Mouse (Mus musculus) ZHBTc4 (cell line): ENCODE data around the gene Ralgapb.

Experiments used
- DNase-seq: peaks from one replicate; pipeline ENCODE4 v3.0.0-alpha.2; 2011; ENCODE audit warnings: low read depth, low spot score

Ralgapb gene

DNA sequence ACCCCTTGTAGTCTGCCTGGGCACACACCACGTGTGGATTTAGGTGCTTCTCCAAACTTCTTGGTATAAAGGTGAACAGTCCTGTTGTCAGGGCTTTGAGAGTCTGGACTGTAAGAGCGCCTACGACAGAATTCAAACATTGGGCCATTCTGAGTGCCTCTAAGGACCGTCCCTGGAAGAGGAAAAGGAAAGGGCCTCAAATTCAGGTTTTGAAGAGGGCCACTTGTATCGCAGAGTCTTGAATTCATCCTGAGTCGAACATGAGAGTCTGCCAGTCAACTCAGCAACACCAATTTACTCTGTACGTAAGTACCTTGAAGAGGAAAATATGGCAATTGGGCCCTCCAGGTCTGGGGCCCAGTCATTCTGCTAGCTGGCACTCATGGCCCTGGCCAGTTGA lies 6.7 kb upstream of the Ralgapb start:
- DNase-seq = no peak

DNA sequence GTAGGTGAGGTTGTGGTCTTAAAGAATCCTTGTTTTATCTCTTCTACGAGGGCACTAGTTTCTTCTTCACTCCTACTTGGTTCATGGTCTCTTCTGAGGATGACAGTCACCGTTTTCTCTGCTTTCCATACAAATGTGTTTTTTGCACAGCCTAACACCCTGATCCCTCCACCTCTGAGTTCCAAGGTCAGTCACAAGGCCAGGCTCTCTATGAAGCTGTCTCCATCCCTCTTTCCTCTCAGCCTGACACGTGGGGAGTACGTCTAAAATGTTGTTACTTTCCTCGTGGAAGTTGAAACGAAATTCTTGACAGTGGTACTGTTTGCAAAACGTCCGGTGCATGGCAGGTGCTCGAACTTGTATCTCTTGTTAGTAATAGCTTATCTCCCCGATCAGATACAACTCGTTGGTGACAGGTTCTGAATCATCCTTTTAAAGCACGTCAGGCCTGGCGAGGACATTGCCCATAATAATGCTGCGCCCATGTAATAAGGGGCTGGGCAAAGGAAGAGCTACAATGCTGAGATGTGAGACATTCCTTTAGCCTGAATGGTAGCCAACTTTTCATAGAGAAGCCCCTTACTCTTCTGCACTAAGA lies 552 bp upstream of the Ralgapb start:
- no peak for DNase-seq

DNA sequence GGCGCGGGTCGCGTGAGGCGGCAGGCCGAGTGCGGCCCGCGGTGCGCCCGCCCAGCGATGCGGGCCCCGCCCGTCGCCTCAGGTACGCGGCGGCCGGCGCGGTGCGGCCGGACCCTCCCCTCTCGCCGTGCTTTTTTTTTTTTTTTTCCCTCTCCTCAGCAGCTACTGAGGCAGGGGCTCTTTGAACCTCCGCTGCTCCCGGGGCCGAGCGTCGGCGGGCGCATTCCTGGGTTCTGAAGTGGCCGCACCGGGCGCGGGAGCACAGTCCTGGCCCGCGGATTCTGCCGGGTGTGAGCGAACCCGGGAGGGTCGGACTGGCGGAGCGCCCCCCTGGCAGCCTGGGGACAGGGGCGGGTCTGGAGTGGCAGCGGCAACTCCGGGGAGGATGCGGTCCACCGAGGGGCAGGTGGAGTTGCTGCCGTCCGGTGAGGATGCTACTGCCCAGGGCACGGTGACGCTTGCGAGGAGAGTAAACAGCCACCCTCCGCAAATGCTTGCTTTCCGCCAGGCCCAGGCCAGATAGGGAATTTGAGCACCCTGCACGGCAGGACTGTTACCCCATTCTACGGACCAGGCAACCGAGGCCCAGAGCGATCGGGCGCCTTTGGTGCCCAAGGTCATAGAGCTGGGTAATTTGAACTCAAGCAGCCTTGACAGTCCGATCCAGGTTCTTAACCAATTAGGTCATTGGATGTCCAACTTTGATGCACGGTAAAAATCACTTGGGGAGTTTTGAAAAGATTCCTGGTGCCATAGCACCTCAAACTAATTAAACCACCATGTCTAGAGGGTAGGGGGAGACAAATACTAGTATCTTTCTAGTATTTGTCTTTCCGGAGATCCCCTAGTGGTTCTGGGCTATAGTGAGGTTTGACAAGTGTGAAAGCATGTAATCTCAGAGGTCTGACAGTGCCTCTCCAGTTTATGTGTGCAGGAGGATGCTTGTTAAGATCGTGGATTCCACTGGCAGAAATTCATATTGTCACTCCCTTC lies 670 bp downstream of the Ralgapb start:
- peak; percentile 75 for DNase-seq

DNA sequence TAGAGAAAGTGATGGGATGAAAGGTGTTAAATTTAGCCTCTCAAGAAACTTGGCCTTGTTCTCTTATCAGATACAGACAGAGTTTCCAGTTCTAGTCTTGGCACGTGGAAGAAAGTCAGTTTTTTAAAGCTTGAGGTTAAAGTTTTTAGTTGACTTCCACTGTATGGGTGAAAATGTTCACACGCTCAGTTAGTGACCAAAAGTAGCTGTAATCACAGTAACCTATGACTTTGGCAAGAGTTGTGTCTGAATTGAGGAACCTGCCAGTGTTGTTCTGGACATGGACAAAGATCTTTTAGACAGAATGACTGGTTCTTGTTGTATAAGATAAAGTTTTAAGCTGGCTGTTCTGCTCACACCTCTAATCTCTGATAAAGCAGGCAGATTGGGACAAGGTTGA lies 3.6 kb downstream of the Ralgapb start:
- no peak for DNase-seq

DNA sequence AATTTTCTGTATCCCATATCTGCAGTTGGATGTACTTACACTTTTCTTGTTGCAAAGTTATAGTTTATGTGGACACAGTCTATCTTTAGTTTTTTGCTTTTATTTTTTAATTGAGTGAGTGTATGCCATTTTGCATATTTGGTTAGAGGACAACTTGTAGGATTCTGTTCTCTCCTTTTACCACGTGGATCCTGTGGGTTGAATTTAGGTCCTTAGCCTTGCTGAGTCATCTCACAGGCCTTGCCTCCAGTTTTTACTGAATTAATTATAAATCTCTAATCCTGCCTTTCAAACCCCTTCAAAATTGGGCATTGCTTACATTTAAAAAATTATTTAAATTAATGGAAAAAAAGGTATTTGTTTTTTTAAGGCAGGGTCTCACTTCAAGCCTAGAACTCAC lies 6.2 kb downstream of the Ralgapb start:
- DNase-seq = no peak

DNA sequence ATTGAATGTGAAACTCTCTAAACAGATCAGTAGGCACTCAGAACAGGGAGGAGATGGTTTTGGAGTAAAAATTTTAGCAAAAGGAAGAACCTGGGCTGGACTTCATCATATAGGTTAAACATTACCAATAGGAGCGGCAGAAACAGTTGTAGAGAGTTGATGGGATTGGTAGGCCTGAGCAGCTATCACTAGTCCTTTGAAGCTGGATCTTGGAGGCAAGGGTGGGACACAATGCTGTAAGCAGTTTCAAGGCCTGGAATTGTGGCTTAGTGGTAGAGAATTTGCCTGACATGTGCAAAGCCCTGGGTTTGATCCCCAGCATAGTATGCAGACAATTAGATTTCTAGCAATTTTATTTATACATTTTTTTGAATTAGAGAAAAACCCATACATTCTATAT lies 9.0 kb downstream of the Ralgapb start:
- DNase-seq = no peak

DNA sequence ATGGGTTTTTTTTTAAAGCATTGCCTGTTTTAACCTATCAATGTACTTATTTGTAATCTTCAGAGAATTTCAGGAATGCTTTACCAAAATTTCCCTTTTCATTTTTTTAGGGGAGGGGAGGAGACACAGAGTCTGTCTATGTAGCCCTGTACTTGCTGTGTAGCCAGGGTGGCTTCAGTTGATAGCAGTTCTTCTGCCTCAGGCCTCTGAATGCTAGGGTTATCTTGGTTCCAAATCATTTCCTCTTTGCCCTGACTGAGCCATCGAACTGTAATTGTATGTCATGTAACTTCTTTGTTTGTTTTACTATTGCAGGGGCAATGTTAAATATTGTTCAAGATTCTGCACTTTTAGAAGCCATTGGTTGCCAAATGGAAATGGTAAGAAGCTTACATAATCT lies 36.2 kb downstream of the Ralgapb start:
- no peak for DNase-seq

DNA sequence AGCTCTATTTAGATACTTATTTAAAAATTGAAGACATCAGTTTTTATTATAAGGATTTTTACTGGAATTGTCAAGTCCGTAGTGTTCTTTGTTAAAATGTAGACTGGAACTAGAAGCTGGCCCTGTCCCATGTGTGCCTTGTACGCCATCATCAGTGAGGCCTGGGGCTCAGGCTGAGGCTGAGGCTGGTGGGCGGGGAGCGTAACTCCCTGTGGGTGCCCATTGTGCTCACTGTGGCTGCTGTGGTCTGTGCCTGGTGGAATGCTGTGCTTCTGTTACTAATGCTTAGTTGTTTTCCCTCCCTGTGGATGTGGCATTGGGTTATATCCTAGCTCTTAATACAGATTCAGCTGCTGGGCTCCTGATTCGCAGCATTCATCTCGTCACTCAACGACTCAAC lies 40.2 kb downstream of the Ralgapb start:
- DNase-seq = no peak

DNA sequence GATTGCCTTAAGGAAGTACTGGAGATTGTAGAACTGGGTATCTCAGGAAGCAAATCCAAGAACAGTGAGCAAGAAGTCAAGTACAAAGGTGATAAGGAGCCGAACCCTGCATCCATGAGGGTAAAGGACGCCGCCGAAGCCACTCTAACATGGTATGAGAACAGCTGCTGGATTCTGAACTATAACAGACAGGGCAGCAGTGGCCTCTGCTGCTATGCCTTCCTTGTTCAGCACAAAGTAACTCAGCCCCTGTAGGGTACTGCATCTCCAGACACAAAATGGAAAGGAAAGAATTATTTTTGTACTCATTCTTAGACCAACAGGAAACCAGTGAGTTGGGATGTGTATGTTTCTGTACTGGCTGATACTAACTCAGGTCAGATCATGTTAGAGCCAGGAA lies 46.8 kb downstream of the Ralgapb start:
- no peak for DNase-seq

DNA sequence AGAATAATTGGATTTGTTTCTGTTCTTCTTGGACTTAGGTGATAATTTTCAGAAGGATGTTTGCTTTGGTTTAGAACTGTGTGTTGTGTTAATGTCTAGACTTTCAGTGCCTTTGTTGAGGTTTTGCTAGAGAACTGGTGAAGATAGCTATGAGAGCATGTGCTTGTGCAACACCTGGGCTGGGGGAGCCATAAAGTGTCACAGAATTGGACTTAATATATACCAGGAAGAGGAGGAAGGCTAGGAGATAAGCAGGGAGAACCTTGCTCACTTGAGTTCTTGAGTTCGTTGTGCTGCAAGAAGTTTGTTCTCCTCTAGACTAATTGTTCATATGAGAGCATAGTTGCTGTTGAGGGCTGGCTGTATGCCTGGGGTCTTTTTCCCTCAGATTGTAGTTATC lies 48.0 kb downstream of the Ralgapb start:
- DNase-seq = no peak

DNA sequence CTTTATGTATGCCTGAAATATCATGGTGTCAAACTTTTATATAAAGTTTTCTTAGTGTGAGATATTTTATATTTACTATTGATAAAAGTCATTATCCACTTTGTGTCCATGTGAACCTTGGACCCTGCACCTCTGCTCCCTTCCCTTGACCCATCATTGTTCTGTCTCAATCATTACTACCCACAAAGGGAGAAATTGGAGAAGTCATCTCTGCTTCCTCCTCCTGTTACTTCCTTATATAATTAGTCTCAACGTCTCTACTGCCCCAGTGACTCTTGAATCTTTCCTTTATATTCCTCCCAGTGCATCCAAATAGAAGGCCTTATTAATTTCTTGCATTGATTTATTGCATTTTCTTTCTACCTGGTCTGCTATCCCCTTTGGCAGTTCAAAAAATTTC lies 52.8 kb downstream of the Ralgapb start:
- no peak for DNase-seq

DNA sequence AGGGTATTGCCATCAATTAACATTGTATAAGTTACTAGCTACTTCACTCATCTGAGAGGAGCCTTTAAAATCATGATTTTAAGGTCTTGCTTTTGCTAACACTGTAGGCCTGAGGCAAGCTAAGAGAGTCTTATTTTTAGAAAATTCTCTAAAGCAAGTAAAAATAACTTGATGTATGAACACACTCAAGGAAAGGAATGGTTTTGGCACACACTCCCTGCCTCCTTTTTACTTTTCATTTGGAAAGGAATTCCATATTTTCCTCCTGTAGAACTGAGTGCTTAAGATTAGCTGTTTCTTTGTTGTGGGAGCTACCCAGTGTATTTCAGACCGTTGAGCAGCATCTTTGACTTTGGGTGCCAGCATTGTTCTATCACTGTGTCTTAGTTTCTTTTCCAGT lies 64.5 kb downstream of the Ralgapb start:
- DNase-seq = no peak

DNA sequence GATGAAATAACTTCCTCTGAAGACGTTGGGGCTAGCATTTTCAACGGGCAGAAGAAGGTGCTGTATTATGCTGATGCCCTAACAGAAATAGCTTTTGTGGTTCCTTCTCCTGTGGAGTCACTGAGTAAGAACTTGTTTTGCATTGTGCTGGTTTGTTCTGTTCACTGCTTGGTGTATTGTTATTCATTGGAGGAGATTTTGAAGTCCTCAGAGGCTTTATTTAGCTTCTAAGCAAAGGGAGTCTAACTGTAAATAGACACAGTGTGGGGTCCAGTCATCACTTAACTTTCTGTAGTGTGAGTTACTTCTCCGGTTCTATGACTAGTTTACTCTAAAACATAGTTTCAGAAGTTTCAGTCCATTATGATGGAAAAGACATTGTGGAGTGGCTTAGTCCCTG lies 68.0 kb downstream of the Ralgapb start:
- DNase-seq = peak; percentile 45

DNA sequence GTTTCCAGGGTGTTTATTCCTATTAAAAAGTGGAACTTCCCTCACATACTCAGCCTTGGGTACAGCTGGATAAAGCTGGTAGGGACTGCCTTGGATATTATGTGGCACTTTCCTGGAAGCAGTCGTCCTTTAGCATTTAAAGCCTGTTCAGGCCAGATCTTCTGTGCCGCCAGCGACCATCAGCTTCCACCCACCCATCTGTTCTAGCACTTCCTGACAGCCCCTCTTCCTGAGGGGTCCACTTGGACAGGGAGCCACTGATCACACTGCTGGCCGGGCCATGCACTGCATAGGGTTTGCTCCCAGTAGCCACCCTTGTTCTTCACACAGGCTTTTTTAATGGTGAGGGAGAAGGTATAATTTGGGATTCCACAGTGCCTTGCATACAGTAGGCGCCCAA lies 88.8 kb downstream of the Ralgapb start:
- DNase-seq = no peak

DNA sequence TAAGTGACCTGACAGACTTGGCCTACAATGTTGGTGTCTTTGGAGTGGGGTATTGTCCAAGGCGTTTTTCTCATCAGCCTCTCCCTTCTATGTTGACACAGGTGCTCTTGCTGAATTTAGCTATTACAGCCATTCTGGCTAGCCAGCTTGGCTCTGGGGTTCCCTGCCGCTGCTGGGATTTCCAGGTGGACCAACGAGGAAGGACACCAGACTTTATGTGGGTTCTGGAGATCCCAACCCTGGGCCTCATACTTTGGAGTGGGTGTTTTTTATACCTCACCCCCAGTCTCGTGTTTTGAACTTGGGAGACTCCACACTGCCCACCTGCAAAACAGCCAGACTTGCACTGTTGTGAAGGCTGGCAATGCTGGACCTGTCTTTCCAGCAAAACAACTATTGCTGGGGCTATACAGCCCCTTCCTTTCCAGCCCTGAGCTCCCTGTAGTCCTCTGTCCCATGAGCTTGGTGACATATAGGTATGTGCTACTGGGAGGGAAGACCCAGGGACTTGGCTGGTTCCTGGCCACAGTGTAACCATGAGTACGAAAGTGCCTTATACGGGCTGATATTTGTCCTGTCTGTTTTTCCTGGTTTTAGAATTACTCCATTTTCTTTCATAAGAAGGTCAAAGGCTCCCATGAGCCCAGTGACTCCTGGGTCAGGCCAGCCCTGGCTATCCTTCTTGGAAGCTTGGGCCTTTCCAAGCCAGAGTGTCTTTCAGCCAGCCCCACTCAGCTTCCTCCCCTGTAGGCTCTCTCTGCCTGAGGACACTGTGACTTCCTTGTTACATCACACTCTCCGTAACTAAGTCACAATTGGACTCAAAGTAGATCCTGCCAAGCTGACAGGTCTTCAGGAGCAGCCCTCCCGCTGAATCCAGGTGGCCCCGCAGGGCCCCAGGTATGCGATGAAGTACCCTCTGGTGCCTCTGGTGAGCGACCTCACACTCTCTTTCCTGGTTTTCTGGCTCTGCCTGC lies 92.5 kb downstream of the Ralgapb start, which contains the start of gene Adig:
Gene Adig (plus strand): TSS at position 777 of the 977 bp plus-strand sequence.
- peak; percentile 6 for DNase-seq

DNA sequence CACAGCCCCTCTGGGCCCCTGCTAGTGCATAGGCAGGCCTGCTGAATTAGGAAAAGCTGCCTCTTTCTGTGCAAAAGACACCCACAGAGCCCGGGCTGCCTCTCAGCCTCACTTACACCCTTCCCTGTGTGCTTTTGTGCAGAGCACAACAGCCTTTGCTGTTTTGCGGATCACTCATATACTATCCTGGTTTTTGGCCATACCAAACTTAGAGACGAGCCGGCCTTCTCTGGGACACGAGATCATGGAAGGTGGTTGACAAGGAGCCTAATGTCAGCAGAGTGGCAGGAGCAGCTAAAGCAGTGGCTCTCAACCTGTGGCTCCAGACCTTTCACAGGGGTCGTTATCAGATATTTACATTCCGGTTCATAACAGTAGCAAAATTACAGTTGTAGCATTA lies 93.6 kb downstream of the Ralgapb start:
- no peak for DNase-seq

DNA sequence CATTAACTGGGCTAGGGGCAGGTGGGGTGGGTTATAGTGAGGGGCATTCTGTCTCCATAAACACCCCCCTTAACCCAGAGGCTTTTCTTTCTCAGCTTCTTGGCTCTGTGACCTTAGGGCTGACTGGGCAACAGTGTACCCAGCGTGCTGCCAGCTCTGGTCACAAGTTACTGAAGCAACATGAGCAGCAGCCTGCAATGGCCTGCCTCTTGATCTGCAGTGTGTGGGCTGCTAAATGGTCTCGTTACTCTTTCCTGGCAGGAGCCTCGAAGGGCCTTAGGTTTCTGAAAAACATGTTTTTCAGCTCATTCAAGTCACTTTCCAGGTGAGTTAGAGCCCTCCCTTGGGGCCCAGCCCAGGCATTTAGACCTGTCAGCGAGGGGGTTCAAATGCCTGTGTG lies 94.0 kb downstream of the Ralgapb start:
- DNase-seq = no peak

DNA sequence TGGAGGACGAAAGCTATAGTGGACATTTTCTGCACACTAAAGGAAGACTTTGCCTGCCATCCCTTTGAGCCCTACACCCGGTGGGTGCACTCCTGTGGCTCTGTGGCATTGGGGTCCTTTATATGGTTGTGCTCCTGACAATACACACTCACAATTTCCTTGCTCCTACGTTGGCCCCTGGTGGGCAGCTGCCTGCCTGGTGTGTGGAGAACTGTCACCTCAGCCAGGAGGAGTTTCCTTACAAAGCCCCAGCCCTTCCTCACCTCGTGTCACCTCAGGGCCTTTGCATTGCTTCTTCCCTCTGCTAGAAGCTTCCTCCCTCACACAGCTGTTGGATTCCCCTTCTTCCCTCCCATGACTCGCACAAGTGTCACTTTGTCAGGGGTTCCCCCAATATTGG lies 96.8 kb downstream of the Ralgapb start:
- no peak for DNase-seq

DNA sequence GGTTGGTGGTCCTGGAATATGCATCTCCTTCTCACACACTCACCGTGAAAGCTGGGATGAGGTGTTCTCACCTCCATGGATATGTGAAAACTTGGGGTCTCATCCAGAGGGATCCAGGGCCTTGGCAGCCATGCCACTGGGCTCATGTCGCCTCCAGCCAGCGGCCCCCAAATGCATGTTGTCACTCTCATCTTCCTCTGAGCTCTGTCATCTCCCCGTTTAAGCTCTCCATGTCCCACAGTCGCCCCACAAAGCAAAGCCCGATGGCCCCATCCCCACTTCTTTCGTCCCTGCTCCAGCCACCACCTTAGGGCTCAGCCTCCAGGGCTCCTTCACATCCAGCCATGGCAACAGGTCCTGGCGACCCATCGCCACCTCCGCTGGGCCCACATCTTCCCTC lies 97.4 kb downstream of the Ralgapb start:
- DNase-seq = no peak

DNA sequence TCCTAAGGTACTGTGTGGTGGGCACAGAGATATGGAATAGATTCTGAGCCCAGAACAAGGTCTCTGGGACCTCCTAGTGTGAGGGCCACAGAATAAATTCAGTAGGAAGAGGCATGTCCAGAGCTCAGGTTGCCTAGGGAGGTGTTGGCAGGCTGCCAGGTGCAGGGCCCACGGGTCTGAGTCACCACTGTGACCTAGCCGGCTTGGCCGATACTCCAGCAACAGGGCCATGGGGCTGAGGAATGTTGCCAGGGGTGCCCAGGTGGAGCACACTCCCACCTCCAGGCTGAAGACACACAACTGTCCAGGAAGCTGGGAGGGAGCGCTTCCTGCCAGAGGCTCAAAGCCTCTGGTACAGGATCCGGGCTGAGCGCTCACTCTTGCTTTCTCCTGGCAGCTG lies 101.0 kb downstream of the Ralgapb start:
- DNase-seq = peak; percentile 61

DNA sequence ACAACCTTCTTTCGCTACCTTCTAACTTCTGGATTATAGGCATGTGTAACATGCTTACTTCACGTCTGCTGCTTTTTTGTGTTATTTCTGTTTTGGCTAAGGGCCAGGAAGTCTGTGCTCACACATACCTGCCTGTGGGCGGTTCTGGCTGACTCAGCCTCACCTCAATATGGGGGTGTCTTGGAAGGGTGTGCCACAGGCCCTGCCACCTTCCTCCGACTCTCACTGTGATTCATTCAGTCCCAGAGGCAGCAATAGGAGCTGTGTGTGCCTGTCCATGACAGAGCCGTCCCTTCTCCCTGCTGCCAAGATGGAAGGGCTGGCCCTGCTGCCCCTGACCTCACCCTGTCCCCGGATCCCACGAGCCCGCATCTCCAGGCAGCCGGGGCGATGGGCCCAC lies 102.9 kb downstream of the Ralgapb start, which contains the start of gene Arhgap40:
Gene Arhgap40 (plus strand): TSS at position 269 of the 400 bp plus-strand sequence.
- no peak for DNase-seq

DNA sequence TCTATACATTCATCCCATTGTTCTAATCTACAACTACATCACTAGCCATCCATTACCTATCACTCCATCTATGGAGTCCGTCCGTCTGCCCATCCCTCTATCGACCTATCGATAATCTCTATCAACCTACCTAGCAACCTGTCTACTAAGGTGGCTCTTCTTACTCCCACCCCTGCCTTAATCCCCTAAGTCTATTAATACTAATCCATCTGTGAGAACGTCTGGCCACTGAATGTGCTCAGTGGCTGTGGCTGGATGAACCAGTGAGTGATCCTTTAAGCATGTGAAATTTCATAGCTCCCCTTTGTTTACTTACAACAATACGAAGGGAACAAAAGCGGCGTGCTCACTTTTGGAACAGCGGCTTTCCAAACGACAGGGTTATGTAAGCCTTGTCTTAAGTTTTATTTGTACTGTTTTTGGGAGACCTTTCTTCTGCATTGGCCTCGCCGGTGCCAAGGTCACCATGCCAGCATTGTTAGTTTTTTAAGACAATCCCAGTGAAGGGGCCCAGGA lies 104.2 kb downstream of the Ralgapb start:
- no peak for DNase-seq
